Mouse (Mus musculus) embryonic facial prominence, embryonic 14.5 days (tissue): Measurements from ENCODE around the gene Tmtc2. TPM values are rescaled to one million over a fixed set of nuclear protein-coding genes. Genes with fewer than 3 reads are reported as not detected.
"Not testable (repeated sequence)": the region's sequence is repeated elsewhere in the genome, so short reads cannot be mapped to it uniquely, and the experiment has no call there.

Experiments
- ATAC-seq: fragments of 200-750 bp; cut with Nextera tagmentation; 2 replicates; pipeline ENCODE4 v1.8.0; 2017; ENCODE audit warnings: low read depth, moderate number of reproducible peaks, moderate TSS enrichment
- DNase-seq: peaks from one replicate; pipeline ENCODE4 v3.0.0-alpha.2; 2015; ENCODE audit warnings: low spot score
- H3K27ac ChIP-seq: fragments of 300-500 bp; sonication (generic); replicated peaks from 2 replicates; pipeline ENCODE4 v1.5.1; 2014; ENCODE audit warnings: low read depth, mild to moderate bottlenecking, low read length, moderate library complexity
- H3K27me3 ChIP-seq: fragments of 300-500 bp; sonication (generic); replicated peaks from 2 replicates; pipeline ENCODE4 v1.6.1; 2014; ENCODE audit warnings: low read length; ENCODE audit not compliant: control insufficient read depth, insufficient read depth
- H3K36me3 ChIP-seq: fragments of 300-500 bp; sonication (generic); 2 replicates; pipeline ENCODE4 v1.6.1; 2014; ENCODE audit warnings: low read length, mixed read lengths; ENCODE audit not compliant: control insufficient read depth, insufficient read depth
- H3K4me1 ChIP-seq: fragments of 300-500 bp; sonication (generic); 2 replicates; pipeline ENCODE4 v1.6.1; 2014; ENCODE audit warnings: antibody characterized with exemption, low read length; ENCODE audit not compliant: control insufficient read depth, insufficient read depth
- H3K4me2 ChIP-seq: fragments of 300-500 bp; sonication (generic); 2 replicates; pipeline ENCODE4 v1.6.1; 2014; ENCODE audit warnings: low read depth, mild to moderate bottlenecking, low read length, moderate library complexity, mixed read lengths
- H3K4me3 ChIP-seq: fragments of 300-500 bp; sonication (generic); 2 replicates; pipeline ENCODE4 v1.5.1; 2014; ENCODE audit warnings: low read depth, mild to moderate bottlenecking, low read length
- H3K9ac ChIP-seq: fragments of 300-500 bp; sonication (generic); 2 replicates; pipeline ENCODE4 v1.6.1; 2014; ENCODE audit warnings: low read depth, mild to moderate bottlenecking, low read length, moderate library complexity, mixed read lengths
- H3K9me3 ChIP-seq: fragments of 300-500 bp; sonication (generic); 2 replicates; pipeline ENCODE4 v1.6.1; 2016; ENCODE audit warnings: low read length; ENCODE audit not compliant: control insufficient read depth
- WGBS: fragments of 180-500 bp; shearing (Covaris S2); extraction: QIAGEN DNeasy Blood & Tissue Kit; methylation state at CpG from one replicate; pipeline ENCODE4 v1.1.7; 2014; 5-methylcytosine and 5-hydroxymethylcytosine counted together
- polyA plus RNA-seq: library from polyadenylated mRNA; unstranded; fragments of >200 nt; fragmentation: Nextera tagmentation; extraction: Ambion mirVana; gene quantifications from 2 replicates; pipeline ENCODE4 v1.2.1, GENCODE M21; 2014

Gene Tmtc2
- polyA plus RNA-seq, 1 experiment from 2014 or later, result 9.4 TPM

- H3K9me3 ChIP-seq, result not testable (repeated sequence)
Measured at GRCm38 (mm10) chr10:105238291-105238690, 336.0 kb downstream of the Tmtc2 start.

GRCm38 (mm10) chr10:105232864-105233263 lies 341.4 kb downstream of the Tmtc2 start:
- DNase-seq (no peak), ATAC-seq (no peak)
- 91% methylated on average over 2 of the region's 2 CpGs for WGBS
- Histone ChIP-seq H3K27ac (no peak overlapping the region), H3K9me3 (no peaks in the 10 kb centered on the region), H3K9ac (no peak overlapping the region), H3K4me3 (no peak overlapping the region), H3K4me2 (no peak overlapping the region), H3K27me3 (no peaks in the 10 kb centered on the region), H3K4me1 (peaks cover 5% of the 10 kb centered on the region; the same call in 1 of the 2 replicates), H3K36me3 (no peaks in the 10 kb centered on the region)

More at GRCm38 (mm10) chr10:105238291-105238690, 336.0 kb downstream of the Tmtc2 start:
- 96% methylated on average over 22 of the region's 22 CpGs for WGBS
- H3K36me3 ChIP-seq, DNase-seq, H3K9ac ChIP-seq, H3K4me1 ChIP-seq, H3K27ac ChIP-seq, H3K4me2 ChIP-seq, H3K27me3 ChIP-seq, ATAC-seq, H3K4me3 ChIP-seq: not testable (repeated sequence)

- Histone ChIP-seq H3K4me2 (no peak overlapping the region), H3K4me1 (peaks cover 10% of the 10 kb centered on the region; the same call in 1 of the 2 replicates), H3K27me3 (no peaks in the 10 kb centered on the region), H3K27ac (no peak overlapping the region), H3K9me3 (no peaks in the 10 kb centered on the region), H3K36me3 (no peaks in the 10 kb centered on the region), H3K9ac (no peak overlapping the region), H3K4me3 (no peak overlapping the region)
- 38% methylated on average over 7 of the region's 7 CpGs for WGBS
- ATAC-seq, result peak; percentile 30; the same call in 1 of the 2 replicates
- peak; percentile 65 for DNase-seq
Measured at GRCm38 (mm10) chr10:105230416-105230815, 343.8 kb downstream of the Tmtc2 start.

- H3K27me3 ChIP-seq, result no peaks in the 10 kb centered on the region
- no peaks in the 10 kb centered on the region for H3K9me3 ChIP-seq
- ATAC-seq (no peak), DNase-seq (no peak)
- H3K9ac ChIP-seq, result no peak overlapping the region
- H3K4me1 ChIP-seq, result peaks cover 10% of the 10 kb centered on the region; the same call in 1 of the 2 replicates
- no peak overlapping the region for H3K27ac ChIP-seq
- no peaks in the 10 kb centered on the region for H3K36me3 ChIP-seq
- no peak overlapping the region for H3K4me2 ChIP-seq
- no peak overlapping the region for H3K4me3 ChIP-seq
- WGBS, result 80% methylated on average over 2 of the region's 2 CpGs
Measured at GRCm38 (mm10) chr10:105228623-105229022, 345.6 kb downstream of the Tmtc2 start.

- no peak for DNase-seq
- Histone ChIP-seq H3K36me3 (no peaks in the 10 kb centered on the region), H3K9me3 (no peaks in the 10 kb centered on the region), H3K4me3 (no peak overlapping the region), H3K4me1 (peaks cover 10% of the 10 kb centered on the region; the same call in 1 of the 2 replicates), H3K27ac (no peak overlapping the region), H3K27me3 (no peaks in the 10 kb centered on the region), H3K9ac (no peak overlapping the region), H3K4me2 (no peak overlapping the region)
- ATAC-seq, result no peak
- 20% methylated on average over 5 of the region's 5 CpGs for WGBS
Measured at GRCm38 (mm10) chr10:105227631-105228030, 346.6 kb downstream of the Tmtc2 start.

DNA sequence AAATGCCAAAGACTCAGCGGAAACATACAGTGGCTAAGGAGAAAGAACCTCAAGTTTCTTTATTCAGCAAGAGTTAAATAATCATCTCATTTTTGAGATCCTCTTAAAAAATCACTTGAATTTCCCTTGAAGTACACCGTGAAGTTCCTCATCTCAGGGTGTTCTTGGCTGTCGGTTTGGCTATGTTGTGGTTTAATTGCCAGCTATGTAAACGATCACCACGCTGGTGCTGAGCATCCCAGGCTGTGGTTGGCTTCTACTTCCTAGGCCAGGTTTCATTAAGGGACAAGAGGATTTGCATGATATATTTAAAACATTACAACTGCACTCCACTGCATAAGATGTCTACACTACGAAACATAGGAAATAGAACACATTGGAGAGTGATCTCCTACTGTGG lies 348.5 kb downstream of the Tmtc2 start:
- peaks cover 10% of the 10 kb centered on the region; the same call in 1 of the 2 replicates for H3K4me1 ChIP-seq
- 77% methylated on average over 6 of the region's 6 CpGs for WGBS

DNA sequence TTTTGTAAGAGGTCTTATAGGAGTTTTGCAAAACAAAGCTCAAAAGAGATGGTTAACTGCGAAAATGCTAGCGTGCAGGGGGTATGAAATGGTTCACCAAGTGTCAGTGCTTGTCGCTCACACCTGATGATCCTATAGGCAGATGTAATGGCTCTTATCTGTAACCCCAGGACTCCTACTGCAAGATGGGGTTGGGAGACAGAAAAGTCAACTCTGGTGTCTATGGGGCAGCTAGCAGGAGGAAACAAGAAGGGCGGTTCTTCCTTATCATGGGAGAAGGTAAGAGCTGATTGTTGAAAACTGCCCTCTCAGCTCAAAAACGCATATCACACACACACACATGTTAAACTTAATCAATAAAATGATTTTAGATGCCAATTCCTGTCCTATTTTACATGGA lies 351.3 kb downstream of the Tmtc2 start:
- no peaks in the 10 kb centered on the region for H3K36me3 ChIP-seq
- peaks cover 5% of the 10 kb centered on the region; the same call in 1 of the 2 replicates for H3K4me1 ChIP-seq
- WGBS, result 94% methylated on average over 5 of the region's 5 CpGs
- DNase-seq (no peak), ATAC-seq (no peak)
- no peak overlapping the region for H3K4me3 ChIP-seq
- no peaks in the 10 kb centered on the region for H3K9me3 ChIP-seq
- H3K27ac ChIP-seq, result no peak overlapping the region
- no peak overlapping the region for H3K4me2 ChIP-seq
- no peak overlapping the region for H3K9ac ChIP-seq
- H3K27me3 ChIP-seq, result no peaks in the 10 kb centered on the region

More for the DNA sequence above, 348.5 kb downstream of the Tmtc2 start:
- Histone ChIP-seq H3K9ac (no peak overlapping the region), H3K36me3 (no peaks in the 10 kb centered on the region), H3K4me3 (no peak overlapping the region), H3K27ac (no peak overlapping the region), H3K4me2 (no peak overlapping the region), H3K27me3 (no peaks in the 10 kb centered on the region), H3K9me3 (no peaks in the 10 kb centered on the region)
- no peak for DNase-seq
- ATAC-seq, result no peak

DNA sequence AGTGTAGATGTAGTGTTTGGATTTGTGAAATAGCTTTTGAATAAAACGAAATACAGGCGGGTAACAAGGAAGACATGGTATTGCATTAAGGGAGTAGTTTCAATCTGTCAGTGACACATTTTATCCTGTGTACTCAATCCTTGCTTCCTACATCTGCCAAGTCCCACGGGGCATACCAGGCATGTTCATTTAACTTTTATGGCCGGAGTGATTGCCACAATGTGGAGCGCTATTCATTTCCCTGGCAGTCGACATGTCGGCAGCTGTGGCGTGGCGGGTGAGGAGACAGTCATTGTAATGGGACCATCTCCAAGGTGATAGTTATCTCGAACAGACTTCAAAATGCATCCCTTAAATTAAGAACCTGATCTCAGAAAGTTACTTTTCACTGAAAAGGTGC lies 372.8 kb downstream of the Tmtc2 start:
- no peak for DNase-seq

DNA sequence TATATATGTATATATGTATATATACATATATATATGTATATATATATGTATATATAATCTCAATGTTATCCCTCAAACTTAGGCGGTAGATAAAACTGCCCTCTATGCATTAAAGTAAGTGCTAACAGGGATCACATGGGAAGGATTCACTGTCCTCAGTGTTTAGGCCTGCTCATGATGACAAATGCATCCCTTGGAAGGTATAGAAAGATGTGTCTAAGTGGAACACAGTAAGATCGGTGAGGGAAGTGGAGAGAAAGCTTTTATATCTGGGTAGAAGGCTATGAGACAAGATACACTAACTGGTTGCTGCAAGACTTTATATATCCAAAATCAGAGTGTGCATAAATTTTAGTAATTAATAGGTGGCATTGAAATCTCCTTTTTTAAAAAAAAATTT lies 373.6 kb downstream of the Tmtc2 start:
- 86% methylated on average over 2 of the region's 2 CpGs for WGBS
- no peaks in the 10 kb centered on the region for H3K36me3 ChIP-seq
- no peak overlapping the region for H3K4me3 ChIP-seq
- H3K9me3 ChIP-seq, result no peaks in the 10 kb centered on the region
- H3K9ac ChIP-seq, result no peak overlapping the region
- no peaks in the 10 kb centered on the region for H3K4me1 ChIP-seq
- H3K27ac ChIP-seq, result no peak overlapping the region
- no peak for DNase-seq
- ATAC-seq, result no peak
- no peak overlapping the region for H3K4me2 ChIP-seq
- no peaks in the 10 kb centered on the region for H3K27me3 ChIP-seq

More for the DNA sequence above, 372.8 kb downstream of the Tmtc2 start:
- Histone ChIP-seq H3K27me3 (no peaks in the 10 kb centered on the region), H3K9me3 (no peaks in the 10 kb centered on the region), H3K36me3 (no peaks in the 10 kb centered on the region), H3K4me3 (no peak overlapping the region), H3K4me2 (no peak overlapping the region), H3K4me1 (no peaks in the 10 kb centered on the region), H3K9ac (no peak overlapping the region), H3K27ac (no peak overlapping the region)
- ATAC-seq, result no peak
- WGBS, result 78% methylated on average over 10 of the region's 10 CpGs
